Mouse (Mus musculus) natural killer cell, adult 2 months (primary cell): Measurements from ENCODE around the gene Pi4k2a.
A peak's percentile ranks its signal among the peaks of the same experiment; 100 is the strongest.
"Not testable (repeated sequence)": the region's sequence is repeated elsewhere in the genome, so short reads cannot be mapped to it uniquely, and the experiment has no call there.

Experiments used
- DNase-seq, 2 experiments: peaks; one replicate each; pipeline ENCODE4 v3.0.0; 2022; ENCODE audit warnings: low spot score in 2 of 2

Pi4k2a gene

DNA sequence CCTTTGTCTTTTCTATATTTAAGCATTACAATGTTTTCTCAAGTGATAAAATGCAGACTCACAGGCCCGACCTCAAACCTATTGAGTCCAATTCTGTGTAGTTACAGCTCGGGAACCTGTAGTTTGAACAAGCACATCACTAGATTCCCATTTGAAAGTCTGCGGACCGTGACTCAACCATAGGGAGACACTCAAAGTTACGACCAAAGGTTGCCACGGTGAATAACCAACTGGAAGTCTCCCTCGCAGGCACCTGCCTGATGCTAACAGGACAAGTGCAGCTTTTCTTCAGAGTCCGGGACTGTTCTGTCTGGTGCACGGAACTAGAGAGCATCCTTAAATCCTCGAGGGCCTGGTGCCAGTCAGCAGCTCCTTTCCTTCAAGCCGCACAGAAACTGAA lies 9.8 kb upstream of the Pi4k2a start:
- DNase-seq, result no peak

DNA sequence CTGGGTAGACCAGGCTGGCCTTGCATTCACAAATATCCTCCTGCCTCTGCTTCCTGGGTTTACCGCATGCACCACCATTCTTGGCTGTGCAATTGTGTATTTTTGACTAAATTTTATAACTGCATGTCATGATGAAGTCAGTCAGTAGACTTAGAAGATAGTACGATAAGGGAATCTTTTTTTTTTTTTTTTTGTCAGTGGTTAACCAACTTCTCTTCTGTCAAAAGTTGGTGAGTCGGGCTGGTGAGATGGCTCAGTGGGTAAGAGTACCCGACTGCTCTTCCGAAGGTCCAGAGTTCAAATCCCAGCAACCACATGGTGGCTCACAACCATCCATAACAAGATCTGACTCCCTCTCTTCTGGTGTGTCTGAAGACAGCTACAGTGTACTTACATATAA lies 8.7 kb upstream of the Pi4k2a start:
- not testable (repeated sequence) for DNase-seq

DNA sequence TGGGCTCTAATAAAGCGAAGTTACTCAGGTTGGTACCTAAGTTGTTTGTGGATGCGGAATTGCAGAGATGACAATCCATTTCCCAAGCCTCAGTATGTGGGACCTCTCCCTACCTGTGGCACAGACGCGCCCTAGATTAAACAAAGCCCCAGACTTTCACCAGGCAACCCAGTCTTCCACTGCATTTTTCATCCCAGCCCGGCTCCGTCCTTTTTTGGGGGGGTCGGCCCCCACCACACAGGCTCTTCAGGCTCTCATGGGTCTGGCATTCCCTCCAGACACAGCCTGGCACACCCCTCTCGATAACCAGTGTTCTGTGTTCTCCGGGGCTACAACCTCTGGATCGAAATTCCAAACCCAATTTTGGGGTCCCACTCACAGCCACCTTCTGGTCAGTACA lies 4.6 kb upstream of the Pi4k2a start:
- DNase-seq, result no peak

DNA sequence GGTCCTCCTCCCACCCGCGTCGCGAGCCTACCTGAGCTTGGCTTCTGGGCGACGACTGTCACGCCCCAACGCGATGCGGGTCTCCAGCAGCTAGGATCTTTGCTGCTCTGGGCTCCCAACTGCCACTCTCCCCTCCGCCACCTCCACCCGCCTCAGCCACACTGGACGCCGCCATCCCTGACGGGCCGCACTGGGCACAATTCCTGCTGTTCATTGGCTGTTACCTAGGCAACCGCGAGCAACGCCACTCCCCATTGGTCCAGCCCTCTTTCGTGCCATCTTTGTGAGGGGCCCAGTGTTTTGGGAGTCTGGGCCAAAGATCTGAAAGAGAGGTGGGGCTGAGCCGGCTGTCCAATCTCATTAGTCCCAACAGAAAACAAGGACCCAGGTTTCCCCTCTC lies 4.1 kb upstream of the Pi4k2a start, which contains the start of gene Morn4:
Gene Morn4, minus strand, starts transcription at position 192 of the 400 bp plus-strand sequence.
- peak; percentile 54 to 55 for DNase-seq

DNA sequence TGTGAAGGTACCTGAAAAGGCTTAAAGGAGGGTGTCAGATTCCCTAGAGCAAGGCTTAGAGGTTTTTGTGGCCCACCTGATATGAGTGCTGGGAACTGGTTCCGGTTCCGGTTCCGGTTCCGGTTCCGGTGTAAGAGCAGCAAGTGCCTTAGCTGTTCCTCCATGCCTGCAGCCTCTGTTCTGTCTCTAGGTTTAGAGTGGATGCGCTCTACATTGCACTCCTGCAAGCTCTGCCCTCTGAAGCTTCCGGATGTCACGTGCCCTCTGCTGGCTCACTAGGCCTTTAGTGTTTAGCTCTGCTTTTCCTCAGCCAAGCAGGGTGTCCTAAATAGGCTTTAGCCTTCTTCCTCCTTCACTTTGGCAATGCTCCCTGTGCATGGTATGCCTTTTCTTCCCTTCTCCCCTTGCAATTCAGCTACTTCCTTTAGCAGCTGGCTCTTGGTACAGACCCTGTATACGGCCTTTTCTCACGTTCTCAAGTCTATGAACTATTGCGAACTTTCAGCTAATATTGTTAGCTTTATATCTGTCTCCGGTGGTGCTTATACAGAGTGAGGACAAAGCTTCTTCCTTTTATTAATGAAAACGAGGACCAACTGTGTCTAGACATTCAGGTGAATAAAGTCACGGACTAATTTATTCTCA lies 1.0 kb upstream of the Pi4k2a start:
- peak; percentile 57 to 75 for DNase-seq

DNA sequence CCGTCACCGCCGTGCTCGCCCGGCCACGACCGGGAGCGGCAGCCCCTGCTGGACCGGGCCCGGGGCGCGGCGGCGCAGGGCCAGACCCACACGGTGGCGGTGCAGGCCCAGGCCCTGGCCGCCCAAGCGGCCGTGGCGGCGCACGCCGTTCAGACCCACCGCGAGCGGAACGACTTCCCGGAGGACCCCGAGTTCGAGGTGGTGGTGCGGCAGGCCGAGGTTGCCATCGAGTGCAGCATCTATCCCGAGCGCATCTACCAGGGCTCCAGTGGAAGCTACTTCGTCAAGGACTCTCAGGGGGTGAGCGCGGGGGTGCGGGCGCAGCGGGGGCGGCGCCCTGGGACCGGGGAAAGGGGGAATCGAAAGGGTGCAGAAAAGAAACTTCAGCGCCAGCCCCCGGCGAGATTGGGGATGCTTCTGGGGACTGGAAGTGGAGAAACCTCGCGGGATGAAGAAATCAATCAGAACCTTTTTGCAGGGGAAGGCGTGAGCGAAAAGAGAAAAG lies 419 bp downstream of the Pi4k2a start:
- no peak for DNase-seq

DNA sequence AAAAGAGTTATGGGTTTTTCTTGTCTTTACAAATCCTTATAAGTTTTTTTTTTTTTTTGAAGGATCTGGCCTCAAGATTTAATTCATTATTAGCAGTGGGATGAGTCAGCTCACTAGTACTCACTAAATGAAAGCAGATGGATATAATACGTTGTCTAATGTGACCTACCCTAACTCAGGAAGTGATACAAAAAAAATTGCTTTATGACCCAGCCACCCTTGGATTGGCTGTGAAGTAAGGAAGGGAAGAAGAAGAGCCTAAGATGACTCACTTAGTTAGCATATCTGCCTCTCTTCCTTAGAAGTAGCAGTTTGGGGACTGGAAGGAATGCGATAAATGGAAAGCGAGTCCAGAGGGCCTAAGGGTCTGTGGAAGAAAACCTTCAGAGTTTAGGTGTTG lies 9.1 kb downstream of the Pi4k2a start:
- no peak for DNase-seq

DNA sequence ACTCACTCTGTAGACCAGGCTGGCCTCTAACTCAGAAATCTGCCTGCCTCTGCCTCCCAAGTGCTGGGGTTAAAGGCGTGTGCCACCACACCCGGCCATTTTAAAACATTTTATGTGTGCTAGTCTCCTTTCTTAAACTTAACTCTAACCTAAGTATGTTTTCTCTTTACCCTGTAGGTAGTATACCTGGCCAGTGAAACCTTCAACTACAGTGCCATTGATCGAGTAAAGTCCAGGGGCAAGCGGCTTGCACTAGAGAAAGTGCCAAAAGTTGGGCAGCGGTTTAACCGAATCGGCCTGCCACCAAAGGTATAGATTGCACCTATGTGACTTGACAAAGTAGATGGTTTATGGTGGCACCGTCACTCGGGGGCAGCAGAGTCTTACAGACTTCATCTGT lies 14.4 kb downstream of the Pi4k2a start:
- DNase-seq, result no peak

DNA sequence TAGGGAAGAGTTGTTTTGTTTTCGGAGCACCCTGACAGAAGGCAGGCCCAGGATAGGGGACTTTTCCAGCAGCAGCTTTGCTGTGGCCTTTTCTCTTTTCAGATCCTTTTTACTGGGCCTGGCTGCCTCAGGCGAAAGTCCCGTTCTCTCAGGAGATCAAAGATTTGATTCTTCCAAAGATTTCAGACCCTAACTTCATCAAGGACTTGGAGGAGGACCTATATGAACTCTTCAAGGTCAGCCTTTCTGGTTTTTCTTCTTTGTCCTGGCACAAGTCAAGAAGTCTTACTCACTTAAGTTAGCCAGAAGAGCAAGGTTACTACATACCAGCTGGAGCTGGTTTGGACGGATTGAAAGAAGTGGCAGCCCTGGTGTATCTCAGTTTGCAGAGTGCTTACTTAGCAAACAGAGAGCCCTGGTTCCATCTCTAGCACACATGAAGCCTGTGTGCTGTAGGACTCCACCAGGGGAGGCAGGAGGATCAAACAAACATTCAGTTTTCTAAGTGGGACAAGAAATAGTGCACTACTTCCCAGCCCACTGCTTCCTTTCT lies 25.6 kb downstream of the Pi4k2a start:
- DNase-seq, result no peak

DNA sequence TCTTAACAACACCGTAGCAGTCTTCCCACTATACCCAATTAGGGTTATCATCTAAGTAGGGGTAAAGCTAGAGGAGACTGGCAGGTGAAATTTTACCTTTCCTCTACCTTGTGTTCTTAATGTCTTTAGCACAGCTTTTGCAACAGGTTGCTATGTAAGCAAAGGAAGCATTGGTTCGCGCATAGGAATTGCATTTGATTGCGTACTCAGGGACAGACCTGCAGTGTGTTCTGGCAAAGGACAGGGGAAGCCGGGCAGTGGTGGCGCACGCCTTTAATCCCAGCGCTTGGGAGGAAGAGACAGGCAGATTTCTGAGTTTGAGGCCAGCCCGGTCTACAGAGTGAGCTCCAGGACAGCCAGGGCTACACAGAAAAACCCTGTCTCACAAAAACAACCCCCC lies 27.9 kb downstream of the Pi4k2a start:
- DNase-seq, result no peak

DNA sequence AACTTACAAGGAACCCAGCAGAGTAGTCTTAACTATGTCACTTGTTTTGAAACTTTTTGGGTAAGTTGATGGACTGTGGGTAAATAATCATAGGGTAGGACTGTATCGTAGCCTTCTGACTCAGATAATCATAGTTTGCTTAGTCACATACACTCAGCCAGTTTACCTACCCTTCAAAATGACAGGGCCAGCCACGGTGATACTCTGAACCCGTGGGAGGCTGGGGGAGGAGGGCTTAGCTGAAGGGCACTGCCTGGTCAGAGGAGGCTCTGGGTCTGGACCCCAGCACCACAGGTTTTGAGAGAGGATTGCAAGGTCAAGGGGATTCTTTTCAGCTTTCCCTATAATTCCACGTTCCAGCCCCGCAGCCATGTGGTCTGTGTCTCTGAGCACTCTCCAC lies 28.3 kb downstream of the Pi4k2a start:
- DNase-seq, result no peak

DNA sequence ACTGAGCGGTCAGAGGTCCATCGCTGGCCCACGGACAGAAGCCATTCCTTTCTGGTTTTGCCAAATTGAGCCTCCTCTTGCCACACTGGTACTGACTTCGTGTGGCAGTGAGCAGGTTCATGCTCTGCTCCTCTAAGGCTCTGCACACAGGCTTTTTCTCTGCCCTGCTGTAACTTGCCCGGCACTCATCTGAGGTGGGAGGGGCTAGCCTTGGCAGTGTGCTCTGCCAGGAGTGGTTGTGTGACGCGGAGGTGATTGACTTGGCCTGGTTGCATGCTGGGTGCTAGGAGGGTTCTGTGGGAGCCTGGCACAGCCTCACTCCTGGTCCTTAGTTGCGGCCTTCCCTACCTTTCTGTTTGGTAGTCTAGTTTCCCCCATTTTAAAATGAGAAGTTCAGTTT lies 30.2 kb downstream of the Pi4k2a start:
- DNase-seq, result no peak

DNA sequence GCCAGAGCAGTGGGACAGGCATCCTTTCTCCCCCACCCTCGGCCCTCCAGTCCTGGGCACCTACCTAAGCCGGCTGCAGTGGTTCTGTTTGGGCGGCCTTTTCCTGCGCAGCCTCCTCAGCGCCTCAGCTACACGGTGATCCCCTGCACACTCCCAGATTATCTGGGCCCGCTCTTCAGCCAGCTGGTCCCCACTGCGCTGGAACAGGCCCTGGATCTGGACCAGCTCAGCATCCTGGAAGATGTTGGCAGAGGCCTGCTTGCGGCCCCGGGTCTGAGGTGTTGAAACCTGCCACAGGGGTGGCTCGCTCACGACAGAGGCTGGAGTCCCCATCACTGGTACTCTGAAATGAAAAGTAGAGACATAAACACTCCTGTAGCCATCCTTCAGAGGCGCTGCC lies 34.4 kb downstream of the Pi4k2a start:
- DNase-seq, result no peak

DNA sequence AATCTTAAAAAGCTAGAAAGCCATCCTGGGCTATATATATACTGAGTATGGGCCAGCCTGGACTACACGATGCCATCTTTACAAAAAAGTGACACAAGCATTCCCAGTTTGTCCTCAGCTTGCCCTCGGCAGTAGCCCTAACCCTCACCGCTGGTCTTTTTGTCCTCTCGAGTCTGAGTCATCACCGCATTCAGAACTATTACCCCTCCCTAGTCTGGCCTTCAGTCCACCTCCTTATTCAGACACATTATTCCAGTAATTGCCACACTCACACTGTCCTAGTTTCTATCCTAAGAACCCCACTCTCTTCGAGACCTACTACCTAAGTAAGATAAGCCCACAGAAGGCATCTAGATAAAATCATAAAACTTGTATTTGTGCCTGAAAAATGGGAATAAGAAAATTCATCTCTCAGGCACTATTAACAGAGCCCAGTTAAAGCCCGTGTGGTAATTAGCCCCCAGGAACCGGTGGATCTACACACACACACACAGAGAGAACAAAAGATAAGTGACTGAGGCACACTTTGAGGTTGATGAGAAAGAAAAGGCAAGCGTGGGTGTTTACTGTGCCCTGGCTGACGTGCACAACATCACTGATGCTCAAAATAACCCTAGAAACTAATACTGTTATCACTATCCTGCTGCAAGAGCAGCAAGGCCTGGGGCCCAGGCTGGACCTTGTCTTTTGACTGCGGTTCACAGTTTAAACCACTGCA lies 35.4 kb downstream of the Pi4k2a start:
- no peak for DNase-seq

DNA sequence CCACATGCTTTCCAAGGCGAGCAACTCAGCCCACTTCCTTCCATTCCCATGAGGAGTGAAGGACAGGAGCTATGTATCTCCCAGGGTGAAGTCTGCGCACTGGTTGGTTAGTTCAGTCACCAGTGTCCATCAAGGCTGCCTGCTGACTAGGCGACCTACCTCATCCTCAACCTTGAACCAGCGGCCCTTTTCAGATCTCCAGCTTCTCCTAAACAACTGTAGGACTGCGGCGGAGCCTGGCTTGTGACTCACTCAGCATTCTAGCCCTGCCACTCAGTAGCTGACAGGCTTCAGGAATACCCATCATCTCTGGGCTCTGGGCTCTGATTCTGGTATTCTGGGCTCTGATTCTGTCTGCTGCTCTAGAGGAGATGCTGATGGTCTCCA lies 35.9 kb downstream of the Pi4k2a start:
- no peak for DNase-seq

DNA sequence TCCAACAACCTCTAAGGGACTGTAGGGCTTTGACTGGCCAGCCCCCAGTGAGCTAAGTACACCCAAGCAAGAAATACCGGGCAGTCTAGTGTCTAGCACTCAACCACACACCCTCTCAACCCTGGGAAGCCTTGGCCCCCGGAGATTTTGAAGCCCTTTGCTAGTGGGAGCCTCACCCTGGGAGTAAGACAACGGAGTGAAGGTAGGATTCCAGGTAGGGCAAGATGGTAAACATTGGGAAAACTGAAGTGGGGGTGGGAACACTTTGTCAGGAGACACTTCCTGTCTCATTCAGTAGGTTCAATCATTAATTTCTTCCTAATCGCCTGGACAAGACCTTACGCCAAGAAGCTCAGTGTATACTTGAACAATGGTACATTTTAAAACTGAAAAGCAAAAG lies 36.8 kb downstream of the Pi4k2a start:
- DNase-seq, result no peak

DNA sequence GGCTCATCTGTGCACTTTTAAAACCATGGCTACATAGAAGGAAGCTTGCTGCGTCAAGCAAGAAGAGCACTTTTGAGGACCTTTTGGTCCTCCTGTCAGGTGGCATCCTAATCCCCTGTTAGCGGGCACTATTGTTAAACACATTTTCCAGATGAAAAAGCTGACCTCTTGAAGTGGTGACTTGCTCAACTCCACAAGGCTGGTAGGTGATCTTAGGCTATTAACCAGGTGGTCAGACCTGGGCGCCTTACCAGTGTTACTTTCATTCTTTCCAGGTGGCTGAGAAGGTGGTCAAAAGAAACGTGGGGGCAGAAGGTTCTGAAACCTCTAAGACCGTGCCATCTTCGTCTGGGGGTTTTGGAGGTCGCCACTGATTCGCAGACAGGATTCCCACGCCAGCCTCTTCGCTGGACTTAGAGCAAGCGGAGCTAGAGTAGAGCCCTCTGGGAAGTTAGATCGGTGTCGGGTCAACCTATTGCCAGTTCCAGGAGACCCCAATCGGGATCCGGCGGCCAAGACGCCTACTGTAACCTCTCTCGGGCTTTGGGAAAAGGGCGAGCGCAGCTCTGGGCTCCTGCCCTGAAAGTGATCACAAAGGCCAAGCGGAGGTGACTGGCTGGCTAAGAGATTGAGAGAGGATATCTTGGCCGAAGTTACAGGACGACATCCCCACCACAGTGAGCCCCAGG lies 37.9 kb downstream of the Pi4k2a start:
- DNase-seq, result no peak

DNA sequence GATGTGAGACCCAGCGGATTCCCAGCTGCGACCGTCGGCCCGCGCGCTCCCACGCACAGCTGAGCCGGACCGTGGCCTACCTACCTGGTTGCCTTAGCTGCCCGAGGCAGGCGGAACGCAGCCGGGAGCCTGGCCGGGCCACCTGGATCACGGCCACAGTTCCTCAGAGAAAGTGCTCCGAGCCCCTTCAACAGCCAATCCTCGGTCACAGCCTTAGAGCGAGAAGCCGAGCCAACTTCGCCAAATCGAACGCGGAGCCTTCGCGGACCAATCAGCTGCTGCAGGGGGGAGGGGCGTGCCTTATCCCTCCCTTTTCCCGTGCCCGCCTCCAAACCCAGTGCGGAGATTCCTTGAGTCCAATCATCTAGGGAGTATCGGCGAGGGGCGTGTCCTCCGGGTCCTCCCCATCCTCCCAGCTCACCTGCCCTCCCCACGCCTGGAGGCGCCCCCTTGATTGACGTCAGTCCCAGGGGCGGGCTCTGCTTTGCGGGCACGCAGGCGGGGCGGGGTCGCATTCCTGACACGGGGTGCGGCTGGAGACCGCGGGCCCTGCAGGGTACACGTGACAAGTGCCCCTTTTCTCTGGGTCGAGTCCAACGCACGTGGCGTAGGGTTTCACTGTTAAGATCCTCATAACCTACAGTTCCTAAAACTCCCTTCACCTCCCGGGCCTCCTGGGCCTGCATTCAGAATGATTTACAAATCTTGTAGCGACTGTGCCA lies 38.7 kb downstream of the Pi4k2a start, which contains the start of gene Avpi1:
Gene Avpi1, minus strand, starts transcription at position 273 of the 722 bp plus-strand sequence.
- DNase-seq, result peak; percentile 78 to 91

DNA sequence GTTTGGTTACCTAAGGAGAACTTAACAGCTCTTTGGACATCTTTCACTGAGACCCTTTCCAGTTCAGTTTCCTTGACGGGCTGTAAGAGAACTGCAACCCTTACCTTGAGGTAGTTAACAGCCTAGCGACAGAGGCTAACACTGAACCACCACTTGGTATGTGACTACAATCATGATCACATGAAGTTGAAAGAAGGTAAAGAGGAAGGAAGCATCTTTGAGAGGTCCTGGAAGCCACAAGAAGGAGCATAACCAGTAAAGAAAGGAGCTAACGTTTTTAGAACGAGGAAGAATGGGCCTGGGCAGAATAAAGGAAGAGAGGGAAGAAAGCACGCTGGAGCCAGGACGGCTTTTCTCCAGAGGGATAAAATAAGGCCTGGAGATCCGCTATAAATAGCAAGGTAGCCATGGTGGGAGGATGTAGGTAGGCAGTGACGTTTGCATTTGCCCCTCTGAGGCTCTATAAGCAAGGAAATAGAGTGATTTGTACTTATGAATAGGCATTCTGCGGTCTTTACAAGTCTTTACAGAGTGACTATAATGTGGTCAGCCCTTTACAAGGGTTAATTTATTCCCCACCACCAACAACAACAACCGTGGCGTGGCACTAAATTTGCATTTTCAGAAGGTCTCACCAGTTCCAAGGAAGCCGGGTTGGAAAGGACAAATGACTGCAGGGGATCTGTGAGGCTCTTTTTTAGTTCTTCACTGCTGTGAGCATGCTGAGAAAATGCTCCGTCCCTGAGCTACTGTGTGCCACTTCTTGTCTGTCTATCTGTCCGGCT lies 39.4 kb downstream of the Pi4k2a start:
- no peak for DNase-seq

DNA sequence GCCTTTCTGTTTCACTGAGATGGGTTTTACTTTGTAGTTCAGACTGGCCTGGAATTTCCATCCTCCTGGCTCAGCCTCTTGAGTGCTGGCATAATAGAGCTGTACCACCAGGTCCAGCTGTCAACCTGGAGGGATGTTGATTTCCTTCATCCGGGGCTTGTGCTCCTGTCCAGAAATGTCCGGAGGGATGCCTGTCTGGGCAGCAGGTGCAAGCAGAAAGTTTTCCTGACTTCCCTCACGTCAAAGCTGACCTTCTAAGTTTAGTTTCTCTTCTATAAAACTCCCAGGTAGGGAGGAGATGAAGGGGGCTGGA lies 40.0 kb downstream of the Pi4k2a start:
- DNase-seq, result no peak

DNA sequence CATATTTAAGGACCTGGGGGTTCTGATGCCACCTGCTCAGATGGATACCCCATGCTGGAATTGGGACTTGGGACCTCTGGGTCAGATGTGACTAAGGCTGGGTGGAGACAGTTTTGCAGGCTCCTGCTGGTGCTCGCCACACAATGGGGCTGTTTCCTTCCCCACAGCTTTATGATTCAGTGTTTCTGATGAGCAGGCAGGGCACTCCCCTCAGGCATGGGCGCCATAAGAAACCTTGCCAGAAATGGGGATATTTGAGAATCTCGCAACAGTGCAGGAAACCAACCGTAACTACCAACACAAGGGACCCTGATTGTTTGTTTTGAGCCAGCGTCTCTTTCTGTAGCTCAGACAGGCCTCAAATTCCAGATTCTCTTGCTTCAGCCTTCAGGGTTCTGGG lies 40.8 kb downstream of the Pi4k2a start:
- no peak for DNase-seq
